Mouse (Mus musculus): ENCODE measurements around the gene Tln2. TPM values are rescaled to one million over a fixed set of nuclear protein-coding genes. Genes with fewer than 3 reads are reported as not detected.
A peak's percentile ranks its signal among the peaks of the same experiment; 100 is the strongest.

Tln2 gene
- polyA plus RNA-seq, 1 experiment from 2014 or later, result 22.9 TPM

DNA sequence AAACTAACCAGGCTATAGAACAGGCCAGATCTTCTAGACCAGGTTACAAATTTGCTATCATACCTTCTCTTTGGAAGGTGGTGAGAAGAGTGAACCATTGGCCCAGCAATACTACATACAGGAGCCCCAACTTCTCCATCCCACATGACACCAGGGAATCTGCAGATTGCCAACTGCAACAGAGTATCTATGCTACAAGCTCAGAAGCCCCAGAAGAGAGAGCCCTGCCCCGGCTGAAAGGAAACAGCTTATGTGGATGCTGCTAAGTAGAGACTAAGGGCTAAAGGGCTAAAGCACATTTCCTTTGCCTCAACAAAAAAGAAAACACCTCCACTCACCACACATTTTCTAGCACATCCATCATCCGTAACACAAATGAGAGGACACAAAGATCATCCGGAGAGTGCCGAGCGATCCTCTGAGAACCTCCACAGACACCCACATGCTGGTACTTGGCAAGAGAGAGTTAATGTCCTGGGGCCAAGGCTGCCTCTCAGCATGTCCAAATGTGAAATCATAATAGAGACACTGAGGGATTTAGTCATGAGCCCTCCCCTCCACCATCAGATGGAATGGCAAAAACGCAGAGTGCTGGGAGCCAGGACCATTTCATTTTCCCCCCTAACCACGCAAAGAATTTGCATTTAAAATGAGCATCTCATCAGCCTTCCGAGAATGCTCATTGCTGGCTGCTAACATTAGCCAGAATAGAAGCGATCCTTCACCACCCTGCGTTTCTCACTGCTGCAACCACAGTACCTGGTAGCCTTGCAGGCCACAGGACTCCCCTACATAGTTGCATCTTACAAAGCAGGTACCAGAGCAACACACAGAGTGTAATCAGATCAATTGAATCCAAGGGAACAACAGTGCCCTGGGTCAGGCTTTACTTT is 13.5 kb upstream of the Tln2 start:
- WGBS, result 48% methylated on average over 10 of the region's 10 CpGs
- H3K27ac ChIP-seq (ENCODE audit: low read depth, low read length), result no peak overlapping the region
- H3K4me2 ChIP-seq (ENCODE audit: low read depth, low read length, severe bottlenecking), result no peak overlapping the region
- ATAC-seq (replicated peaks; ENCODE audit: low FRiP score), result no peak
- no peaks in the 10 kb centered on the region for H3K27me3 ChIP-seq (ENCODE audit: control insufficient read depth, insufficient read depth, low read length)
- H3K9me3 ChIP-seq (ENCODE audit: control insufficient read depth, low read length), result no peaks in the 10 kb centered on the region
- peaks cover 13% of the 10 kb centered on the region; the same call in 1 of the 2 replicates for H3K4me1 ChIP-seq (replicated peaks; ENCODE audit: control insufficient read depth, insufficient read depth, low read length)
- no peaks in the 10 kb centered on the region for H3K36me3 ChIP-seq (ENCODE audit: control insufficient read depth, insufficient read depth, low read length)
- DNase-seq (ENCODE audit: low spot score), result no peak
- no peak overlapping the region for H3K4me3 ChIP-seq (ENCODE audit: low read depth, low read length)
- no peak overlapping the region; the same call in 1 of the 2 replicates for H3K9ac ChIP-seq (ENCODE audit: low read length)

DNA sequence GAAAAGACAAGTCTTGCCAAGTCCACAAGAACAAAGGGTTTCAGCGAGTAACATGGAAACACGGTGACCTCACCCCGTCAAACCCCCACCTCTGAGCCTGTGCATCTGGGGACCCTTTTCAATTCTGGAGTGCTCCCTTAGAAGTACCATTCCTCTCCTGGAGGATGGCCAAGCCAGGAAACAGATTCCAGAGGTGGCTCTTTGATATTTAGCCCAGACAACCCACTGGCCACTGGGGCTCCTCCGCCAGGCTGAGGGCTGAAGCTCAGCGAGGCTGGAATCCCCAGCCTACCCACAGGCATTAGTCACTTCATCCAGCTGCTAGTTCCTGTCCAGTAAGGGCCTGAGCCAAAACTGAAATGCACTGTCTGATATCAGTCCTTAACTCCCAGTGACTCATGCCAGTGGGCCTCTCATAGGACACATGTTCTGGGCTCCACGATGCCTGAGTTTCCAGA is 6.3 kb upstream of the Tln2 start:
- H3K4me1 ChIP-seq (replicated peaks; ENCODE audit: control insufficient read depth, insufficient read depth, low read length), result no peaks in the 10 kb centered on the region
- WGBS, result 92% methylated on average over 6 of the region's 6 CpGs
- ATAC-seq (replicated peaks; ENCODE audit: low FRiP score) (no peak), DNase-seq (ENCODE audit: low spot score) (no peak)
- H3K27ac ChIP-seq (ENCODE audit: low read depth, low read length), result no peak overlapping the region
- no peaks in the 10 kb centered on the region for H3K9me3 ChIP-seq (ENCODE audit: control insufficient read depth, low read length)
- H3K9ac ChIP-seq (ENCODE audit: low read length), result no peak overlapping the region
- H3K36me3 ChIP-seq (ENCODE audit: control insufficient read depth, insufficient read depth, low read length), result no peaks in the 10 kb centered on the region
- H3K4me2 ChIP-seq (ENCODE audit: low read depth, low read length, severe bottlenecking), result no peak overlapping the region
- no peak overlapping the region for H3K4me3 ChIP-seq (ENCODE audit: low read depth, low read length)
- no peaks in the 10 kb centered on the region for H3K27me3 ChIP-seq (ENCODE audit: control insufficient read depth, insufficient read depth, low read length)

DNA sequence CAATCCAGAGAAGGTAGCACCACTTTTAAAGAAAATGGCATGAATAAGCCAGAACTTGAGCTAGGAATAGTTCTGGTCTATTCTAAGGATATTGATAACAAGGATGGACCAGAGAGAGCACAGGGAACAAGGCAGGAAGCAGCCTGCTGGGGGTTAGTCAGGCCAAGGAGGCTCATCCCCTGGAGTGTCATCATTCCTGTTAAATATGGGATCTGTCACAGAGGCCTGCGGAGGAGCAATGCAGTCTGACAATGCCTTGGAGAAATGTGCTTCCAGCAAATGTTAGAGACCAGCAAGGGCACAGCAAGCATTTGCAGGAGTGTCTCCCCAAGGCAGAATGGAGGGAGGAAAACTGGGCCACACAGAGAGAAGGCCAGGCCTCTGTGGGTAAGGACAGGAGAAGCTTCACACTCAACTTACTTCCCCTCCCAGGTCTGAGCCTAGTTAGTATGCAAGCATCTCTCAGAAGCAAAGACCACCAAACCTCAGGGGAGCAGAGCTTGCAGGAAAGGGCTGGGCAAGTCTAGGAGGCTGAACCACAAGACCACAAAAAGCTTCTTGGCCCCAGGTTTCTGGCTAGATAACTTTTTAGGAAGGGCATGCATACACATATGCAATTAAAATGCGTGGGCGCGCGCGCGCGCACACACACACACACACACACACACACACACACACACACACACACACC is 9.5 kb downstream of the Tln2 start:
- 94% methylated on average over 8 of the region's 8 CpGs for WGBS
- DNase-seq (ENCODE audit: low spot score) (no peak), ATAC-seq (replicated peaks; ENCODE audit: low FRiP score) (no peak)
- H3K9me3 ChIP-seq (ENCODE audit: control insufficient read depth, low read length), result no peaks in the 10 kb centered on the region
- 0 out of 2 replicates have a peak overlapping the region, but pooled peaks have one; percentile 12 for H3K27ac ChIP-seq (ENCODE audit: low read depth, low read length)
- peaks cover 8% of the 10 kb centered on the region; the same call in 1 of the 2 replicates for H3K4me1 ChIP-seq (replicated peaks; ENCODE audit: control insufficient read depth, insufficient read depth, low read length)
- H3K36me3 ChIP-seq (ENCODE audit: control insufficient read depth, insufficient read depth, low read length), result no peaks in the 10 kb centered on the region
- no peak overlapping the region for H3K4me3 ChIP-seq (ENCODE audit: low read depth, low read length)
- no peak overlapping the region for H3K4me2 ChIP-seq (ENCODE audit: low read depth, low read length, severe bottlenecking)
- no peak overlapping the region for H3K9ac ChIP-seq (ENCODE audit: low read length)
- no peaks in the 10 kb centered on the region for H3K27me3 ChIP-seq (ENCODE audit: control insufficient read depth, insufficient read depth, low read length)

GRCm38 (mm10) chr9:67549332-67549731 is 10.2 kb downstream of the Tln2 start:
- 37% methylated on average over 4 of the region's 4 CpGs for WGBS

DNA sequence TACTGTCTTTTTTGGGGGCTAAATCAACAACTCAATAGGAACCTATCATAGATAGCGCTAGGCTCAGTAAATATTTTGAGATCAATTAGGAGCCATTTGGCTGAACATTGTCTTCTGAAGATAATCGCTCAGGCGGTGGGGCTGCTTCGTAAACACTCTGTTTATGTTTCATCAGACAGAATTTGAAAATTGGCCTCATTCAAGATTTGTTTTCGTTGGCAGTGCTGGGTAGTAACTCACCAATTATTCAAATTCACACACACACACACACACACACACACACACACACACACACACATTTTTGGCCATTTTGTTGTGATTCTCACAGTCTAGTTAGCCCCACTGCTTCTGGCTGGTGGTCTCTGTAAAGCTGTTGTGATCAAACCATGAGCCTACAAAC is 12.9 kb downstream of the Tln2 start:
- peaks cover 8% of the 10 kb centered on the region; the same call in 1 of the 2 replicates for H3K4me1 ChIP-seq (replicated peaks; ENCODE audit: control insufficient read depth, insufficient read depth, low read length)
- ATAC-seq (replicated peaks; ENCODE audit: low FRiP score) (no peak), DNase-seq (ENCODE audit: low spot score) (no peak)
- no peaks in the 10 kb centered on the region for H3K27me3 ChIP-seq (ENCODE audit: control insufficient read depth, insufficient read depth, low read length)
- H3K4me3 ChIP-seq (ENCODE audit: low read depth, low read length), result no peak overlapping the region
- 85% methylated on average over 5 of the region's 5 CpGs for WGBS
- H3K4me2 ChIP-seq (ENCODE audit: low read depth, low read length, severe bottlenecking), result no peak overlapping the region
- no peak overlapping the region for H3K9ac ChIP-seq (ENCODE audit: low read length)
- no peaks in the 10 kb centered on the region for H3K9me3 ChIP-seq (ENCODE audit: control insufficient read depth, low read length)
- H3K27ac ChIP-seq (ENCODE audit: low read depth, low read length), result no peak overlapping the region
- no peaks in the 10 kb centered on the region for H3K36me3 ChIP-seq (ENCODE audit: control insufficient read depth, insufficient read depth, low read length)

More at GRCm38 (mm10) chr9:67549332-67549731, 10.2 kb downstream of the Tln2 start:
- ATAC-seq (replicated peaks; ENCODE audit: low FRiP score) (no peak), DNase-seq (ENCODE audit: low spot score) (no peak)
- Histone ChIP-seq H3K9me3 (ENCODE audit: control insufficient read depth, low read length) (no peaks in the 10 kb centered on the region), H3K27ac (ENCODE audit: low read depth, low read length) (no peak overlapping the region), H3K4me3 (ENCODE audit: low read depth, low read length) (no peak overlapping the region), H3K36me3 (ENCODE audit: control insufficient read depth, insufficient read depth, low read length) (no peaks in the 10 kb centered on the region), H3K27me3 (ENCODE audit: control insufficient read depth, insufficient read depth, low read length) (no peaks in the 10 kb centered on the region), H3K9ac (ENCODE audit: low read length) (no peak overlapping the region), H3K4me2 (ENCODE audit: low read depth, low read length, severe bottlenecking) (no peak overlapping the region), H3K4me1 (replicated peaks; ENCODE audit: control insufficient read depth, insufficient read depth, low read length) (peaks cover 8% of the 10 kb centered on the region; the same call in 1 of the 2 replicates)

DNA sequence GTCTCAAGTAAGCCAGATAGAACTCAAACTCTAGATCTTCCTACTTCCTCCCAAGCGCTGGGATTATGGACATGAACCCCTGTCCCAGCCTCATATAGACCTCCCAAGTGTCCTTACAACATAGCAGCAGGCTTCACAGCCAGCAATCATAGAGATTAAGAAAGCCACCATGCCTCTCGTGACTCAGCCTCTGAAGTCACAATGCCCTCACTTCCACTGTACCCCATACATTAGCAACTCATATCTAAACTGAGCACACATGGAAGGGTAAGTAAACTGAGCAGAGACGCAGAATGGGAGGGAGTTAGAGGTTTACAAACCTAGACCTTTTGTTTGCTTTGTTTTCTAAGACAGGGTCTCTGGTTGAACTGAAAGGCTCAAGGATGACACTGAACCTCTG is 13.7 kb downstream of the Tln2 start:
- Histone ChIP-seq H3K27ac (ENCODE audit: low read depth, low read length) (no peak overlapping the region), H3K9me3 (ENCODE audit: control insufficient read depth, low read length) (no peaks in the 10 kb centered on the region), H3K4me3 (ENCODE audit: low read depth, low read length) (no peak overlapping the region), H3K4me1 (replicated peaks; ENCODE audit: control insufficient read depth, insufficient read depth, low read length) (peaks cover 8% of the 10 kb centered on the region; the same call in 1 of the 2 replicates), H3K36me3 (ENCODE audit: control insufficient read depth, insufficient read depth, low read length) (no peaks in the 10 kb centered on the region), H3K9ac (ENCODE audit: low read length) (no peak overlapping the region), H3K4me2 (ENCODE audit: low read depth, low read length, severe bottlenecking) (no peak overlapping the region), H3K27me3 (ENCODE audit: control insufficient read depth, insufficient read depth, low read length) (no peaks in the 10 kb centered on the region)
- 88% methylated on average over 3 of the region's 3 CpGs for WGBS
- no peak for DNase-seq (ENCODE audit: low spot score)
- ATAC-seq (replicated peaks; ENCODE audit: low FRiP score), result no peak

GRCm38 (mm10) chr9:67544783-67545182 is 14.7 kb downstream of the Tln2 start:
- DNase-seq (ENCODE audit: low spot score) (no peak), ATAC-seq (replicated peaks; ENCODE audit: low FRiP score) (no peak)
- Histone ChIP-seq H3K27ac (ENCODE audit: low read depth, low read length) (no peak overlapping the region), H3K4me1 (replicated peaks; ENCODE audit: control insufficient read depth, insufficient read depth, low read length) (peaks cover 6% of the 10 kb centered on the region; the same call in 1 of the 2 replicates), H3K27me3 (ENCODE audit: control insufficient read depth, insufficient read depth, low read length) (no peaks in the 10 kb centered on the region), H3K9me3 (ENCODE audit: control insufficient read depth, low read length) (no peaks in the 10 kb centered on the region), H3K4me2 (ENCODE audit: low read depth, low read length, severe bottlenecking) (no peak overlapping the region), H3K4me3 (ENCODE audit: low read depth, low read length) (no peak overlapping the region), H3K36me3 (ENCODE audit: control insufficient read depth, insufficient read depth, low read length) (no peaks in the 10 kb centered on the region), H3K9ac (ENCODE audit: low read length) (no peak overlapping the region)
- WGBS, result 93% methylated on average over 7 of the region's 7 CpGs

- DNase-seq (ENCODE audit: low spot score) (peak; percentile 44), ATAC-seq (replicated peaks; ENCODE audit: low FRiP score) (no peak)
- 83% methylated on average over 8 of the region's 8 CpGs for WGBS
- Histone ChIP-seq H3K27me3 (ENCODE audit: control insufficient read depth, insufficient read depth, low read length) (no peaks in the 10 kb centered on the region), H3K36me3 (ENCODE audit: control insufficient read depth, insufficient read depth, low read length) (no peaks in the 10 kb centered on the region), H3K27ac (ENCODE audit: low read depth, low read length) (no peak overlapping the region), H3K4me1 (replicated peaks; ENCODE audit: control insufficient read depth, insufficient read depth, low read length) (no peaks in the 10 kb centered on the region), H3K4me2 (ENCODE audit: low read depth, low read length, severe bottlenecking) (no peak overlapping the region), H3K4me3 (ENCODE audit: low read depth, low read length) (no peak overlapping the region), H3K9ac (ENCODE audit: low read length) (no peak overlapping the region), H3K9me3 (ENCODE audit: control insufficient read depth, low read length) (no peaks in the 10 kb centered on the region)
Observed at GRCm38 (mm10) chr9:67541948-67542347, 17.6 kb downstream of the Tln2 start.

Measured in forebrain, embryonic 11.5 days (tissue).